In genomic region chr3:19897140-19897539, GRCm38 (mm10) we compare ENCODE assay signal across 20 mouse cellular contexts. TPM values are rescaled to one million over a fixed set of nuclear protein-coding genes. Genes with fewer than 3 reads are reported as not detected.
A peak's percentile ranks its signal among the peaks of the same experiment; 100 is the strongest.
DNase-seq lines count a peak whose midpoint lies in the region; ATAC-seq and TF ChIP-seq lines count a peak whose summit lies in the region.
"Had no signal": no experiment of that assay in that cellular context is flagged by ENCODE, and none has a peak within 500 bp of the region (broad histone marks: within the 10 kb centered on the region; RNA-seq: fewer than 3 reads in every experiment).

No protein-coding gene starts in this region.

- H3K27ac ChIP-seq in heart, embryonic 14.5 days (replicated peaks in 1 of 2; ENCODE audit: control insufficient read depth in 1 of 2, insufficient read depth in 1 of 2, low read depth in 2 of 2, low read length in 2 of 2) = no peak overlapping the region
- H3K27ac ChIP-seq in heart, embryonic 10.5 days = no peak overlapping the region
- no peak overlapping the region for H3K27ac ChIP-seq in lung, embryonic 14.5 days (ENCODE audit: low read depth)
- H3K27ac ChIP-seq: kidney, postnatal 0 days; limb, embryonic 13.5 days; liver, embryonic 14.5 days had no signal

- no peak for ATAC-seq in heart, embryonic 14.5 days (ENCODE audit: insufficient number of reproducible peaks, insufficient read depth, low FRiP score, low read depth)
- no peak for ATAC-seq in lung, embryonic 14.5 days (ENCODE audit: insufficient read depth)
- ATAC-seq: lung, postnatal 0 days had no signal

- H3K4me3 ChIP-seq in heart, embryonic 14.5 days (ENCODE audit: control insufficient read depth in 1 of 2, insufficient read depth in 1 of 2, low read depth in 1 of 2, low read length in 2 of 2) = no peak overlapping the region
- H3K4me3 ChIP-seq in heart, embryonic 10.5 days = no peak overlapping the region
- H3K4me3 ChIP-seq in lung, embryonic 14.5 days (ENCODE audit: low read depth, low read length) = no peak overlapping the region
- H3K4me3 ChIP-seq: limb, embryonic 13.5 days had no signal

- peak overlapping the region; percentile 88 for H3K4me2 ChIP-seq in heart, embryonic 14.5 days (ENCODE audit: low read length)
- peak overlapping the region; percentile 84 for H3K4me2 ChIP-seq in lung, embryonic 14.5 days

- no peak for DNase-seq in heart, embryonic 10.5 days (ENCODE audit: low spot score)
- DNase-seq in lung, embryonic 14.5 days = no peak
- DNase-seq in lung, postnatal 14 days = no peak
- DNase-seq in ES-CJ7 (ENCODE audit: low read depth, low spot score) (peak; percentile 52), R1 (ENCODE audit: low read depth, low spot score) (peak; percentile 66)
- DNase-seq in gastrocnemius, postnatal 36 days = no peak
- DNase-seq: adrenal gland, postnatal 36 days; cerebellum, adult 11-12 months; cerebellum, postnatal 14 days; embryo, embryonic 11 days; heart, adult 11 months; kidney, adult 18-20 months; right cerebral cortex, adult 18-20 months; thymus, postnatal 25 days had no signal

- H3K27me3 ChIP-seq in heart, embryonic 14.5 days (ENCODE audit: control insufficient read depth, insufficient read depth, low read length) = no peaks in the 10 kb centered on the region
- H3K27me3 ChIP-seq in heart, embryonic 10.5 days (ENCODE audit: insufficient read depth, poor library complexity, severe bottlenecking) = no peaks in the 10 kb centered on the region
- H3K27me3 ChIP-seq in lung, embryonic 14.5 days (ENCODE audit: insufficient read depth, low read length) = no peaks in the 10 kb centered on the region
- H3K27me3 ChIP-seq: limb, embryonic 13.5 days had no signal

- H3K9me3 ChIP-seq in heart, embryonic 14.5 days (ENCODE audit: control insufficient read depth, low read length) = no peaks in the 10 kb centered on the region
- H3K9me3 ChIP-seq in heart, embryonic 10.5 days = no peaks in the 10 kb centered on the region
- no peaks in the 10 kb centered on the region for H3K9me3 ChIP-seq in lung, embryonic 14.5 days (ENCODE audit: low read depth, low read length)
- H3K9me3 ChIP-seq: G1E had no signal

- 97% methylated on average over 3 of the region's 3 CpGs for whole genome bisulfite sequencing in heart, embryonic 14.5 days
- 94% methylated on average over 3 of the region's 3 CpGs for WGBS in heart, embryonic 10.5 days
- 93% methylated on average over 3 of the region's 3 CpGs for WGBS in lung, embryonic 14.5 days

- intact Hi-C loops in gastrocnemius, postnatal 36 days (cut with DNase I) = loop anchor here (10.0 kb wide), 2 partner anchors 272 to 582 kb away; partner anchors contain the start of gene 1700064H15Rik

- H3K4me1 ChIP-seq in heart, embryonic 14.5 days (ENCODE audit: control insufficient read depth in 2 of 2, insufficient read depth in 2 of 2, low read length in 2 of 2) = peaks cover 2 to 19% of the 10 kb centered on the region in 2 experiments; a peak in 3 of 4 replicates
- H3K4me1 ChIP-seq in heart, embryonic 10.5 days = peaks cover 13% of the 10 kb centered on the region; the same call in 1 of the 2 replicates
- H3K4me1 ChIP-seq in lung, embryonic 14.5 days (ENCODE audit: insufficient read depth) = 0 out of 2 replicates have a peak, but pooled peaks cover 3% of the 10 kb centered on the region

- no peak for TF ChIP-seq CTCF in lung, embryonic 14.5 days (IDR thresholded peaks at IDR 0.05; ENCODE audit: low read depth)

- H3K9ac ChIP-seq in heart, embryonic 14.5 days (ENCODE audit: low read length) = no peak overlapping the region
- H3K9ac ChIP-seq in lung, embryonic 14.5 days = no peak overlapping the region
- H3K9ac ChIP-seq: limb, embryonic 13.5 days; liver, embryonic 14.5 days had no signal

- 0 out of 2 replicates have a peak, but pooled peaks cover 13% of the 10 kb centered on the region for H3K36me3 ChIP-seq in heart, embryonic 14.5 days (ENCODE audit: control insufficient read depth, insufficient read depth, low read length)
- H3K36me3 ChIP-seq in heart, embryonic 10.5 days = peaks cover 16% of the 10 kb centered on the region
- 0 out of 2 replicates have a peak, but pooled peaks cover 3% of the 10 kb centered on the region for H3K36me3 ChIP-seq in lung, embryonic 14.5 days (ENCODE audit: insufficient read depth)

RNA-seq across cellular contexts. Expression of gene Cp, which starts 59.7 kb away (rescaled TPM):
- 1.7 and 1.8 TPM in 2 replicates for polyA plus RNA-seq in heart, embryonic 14.5 days (2014; fragmentation: Nextera tagmentation; extraction: Ambion mirVana)
- polyA plus RNA-seq in heart, embryonic 10.5 days (2016; fragmentation: Nextera tagmentation; extraction: Ambion mirVana) = 0.29 and 0.39 TPM in 2 replicates
- polyA plus RNA-seq in lung, embryonic 14.5 days (2014; fragmentation: Nextera tagmentation; extraction: Ambion mirVana) = 0.89 and 1.1 TPM in 2 replicates
- total RNA-seq in gastrocnemius, postnatal 36 days (2021) = 1 to 10 TPM; 4.7 to 5.2 TPM
- polyA plus RNA-seq: G1E had no signal

Comparison
In these comparisons a context has a peak if more than half of its experiments do, and no peak if none do; other contexts are left out.
1. DNase-seq: peak in ES-CJ7 (single experiment) and R1 (single experiment); none in heart, embryonic 10.5 days (single experiment), lung, embryonic 14.5 days (single experiment), lung, postnatal 14 days (single experiment) and gastrocnemius, postnatal 36 days (0 of 2).